In the genomic region with DNA sequence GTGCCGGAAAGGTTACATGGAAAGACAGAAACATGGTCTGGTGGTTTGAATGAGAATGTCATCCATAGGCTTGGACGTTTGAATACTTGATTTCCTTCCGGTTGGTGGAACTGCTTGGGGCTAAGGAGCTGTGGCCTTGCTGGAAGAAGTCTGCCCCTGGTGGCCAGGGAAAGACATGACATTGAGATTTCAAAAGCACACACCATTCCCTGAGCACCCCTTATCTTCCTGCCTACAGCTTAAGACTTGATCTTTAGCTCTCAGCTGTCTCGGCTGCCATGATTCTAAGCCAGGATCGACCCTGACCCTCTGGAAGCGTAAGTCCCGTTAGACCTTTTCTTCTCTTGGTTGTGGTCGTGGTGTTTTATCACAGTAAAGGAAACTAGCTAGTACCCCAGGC, we compare ENCODE assay signal across 13 mouse cellular contexts.
DNase-seq lines count a peak whose midpoint lies in the region; TF ChIP-seq lines count a peak whose summit lies in the region.
"Had no signal": no experiment of that assay in that cellular context is flagged by ENCODE, and none has a peak within 500 bp of the region (broad histone marks: within the 10 kb centered on the region; RNA-seq: fewer than 3 reads in every experiment).

No protein-coding gene starts in this region.

- TF ChIP-seq CTCF in layer of hippocampus, adult 2 months (conservative IDR thresholded peaks at IDR 0.05), result peak; percentile 66
- peak; percentile 29; the same call in 1 of the 2 replicates for TF ChIP-seq CTCF in bone marrow, adult 2 months (IDR thresholded peaks at IDR 0.05; ENCODE audit: control insufficient read depth, insufficient read depth, low read length)
- TF ChIP-seq CTCF in thymus, adult 2 months (IDR thresholded peaks at IDR 0.05; ENCODE audit: borderline replicate concordance, control insufficient read depth, extremely low read depth, insufficient read depth, low read length, poor library complexity), result no peak

- TF ChIP-seq POLR2A in bone marrow, adult 2 months (IDR thresholded peaks at IDR 0.05; ENCODE audit: borderline replicate concordance, control insufficient read depth, low read depth, low read length), result no peak
- no peak for TF ChIP-seq POLR2A in thymus, adult 2 months (IDR thresholded peaks at IDR 0.05; ENCODE audit: control insufficient read depth, extremely low read depth, insufficient read depth, low read length, poor library complexity)

- no peak overlapping the region for H3K4me3 ChIP-seq in layer of hippocampus, adult 2 months
- no peak overlapping the region for H3K4me3 ChIP-seq in bone marrow, adult 2 months (replicated peaks; ENCODE audit: control insufficient read depth, low read depth, low read length)
- H3K4me3 ChIP-seq in thymus, adult 2 months (ENCODE audit: control insufficient read depth, insufficient read depth, low read length), result no peak overlapping the region
- H3K4me3 ChIP-seq: neural tube, embryonic 13.5 days had no signal

- H3K4me1 ChIP-seq in bone marrow, adult 2 months (ENCODE audit: control insufficient read depth, insufficient read depth, low read length), result no peaks in the 10 kb centered on the region
- no peaks in the 10 kb centered on the region for H3K4me1 ChIP-seq in thymus, adult 2 months (replicated peaks; ENCODE audit: control insufficient read depth, insufficient read depth, low read length)

- no peaks in the 10 kb centered on the region for H3K27me3 ChIP-seq in thymus, adult 2 months (ENCODE audit: control insufficient read depth, insufficient read depth, low read length)
- H3K27me3 ChIP-seq: neural tube, embryonic 13.5 days had no signal

- H3K27ac ChIP-seq in layer of hippocampus, adult 2 months, result no peak overlapping the region
- H3K27ac ChIP-seq in bone marrow, adult 2 months (ENCODE audit: control insufficient read depth, insufficient read depth, low read depth, low read length, poor library complexity), result no peak overlapping the region
- no peak overlapping the region for H3K27ac ChIP-seq in thymus, adult 2 months (ENCODE audit: control insufficient read depth, insufficient read depth, low read length)
- H3K27ac ChIP-seq: neural tube, embryonic 13.5 days had no signal

- no peak for DNase-seq in layer of hippocampus, adult 2 months (ENCODE audit: low spot score in 2 of 2)
- DNase-seq in layer of hippocampus, adult 11-12 months (ENCODE audit: low spot score), result no peak
- DNase-seq in 3T3-L1 (ENCODE audit: low read depth, low spot score), result peak; percentile 47
- peak; percentile 20 for DNase-seq in A20 (ENCODE audit: low read depth, low spot score)
- no peak for DNase-seq in kidney, postnatal 25 days
- no peak for DNase-seq in thymus, adult 2 months
- DNase-seq: adrenal gland, postnatal 36 days; cerebellum, adult 2 months; gastrocnemius, postnatal 10 days; midbrain, embryonic 14.5 days; right cerebral cortex, adult 18-20 months had no signal

- WGBS in bone marrow, adult 2 months, result 89% methylated on average over 8 of the region's 8 CpGs
- WGBS in thymus, adult 2 months, result 97% methylated on average over 8 of the region's 8 CpGs

- no peaks in the 10 kb centered on the region for H3K36me3 ChIP-seq in thymus, adult 2 months (ENCODE audit: control insufficient read depth, insufficient read depth, low read length)
- H3K36me3 ChIP-seq: neural tube, embryonic 13.5 days had no signal

Comparison
In these comparisons a context has a peak if more than half of its experiments do, and no peak if none do; other contexts are left out.
1. DNase-seq: peak in 3T3-L1 (single experiment) and A20 (single experiment); none in layer of hippocampus, adult 2 months (0 of 2), layer of hippocampus, adult 11-12 months (single experiment), kidney, postnatal 25 days (0 of 2) and thymus, adult 2 months (single experiment).